Mouse (Mus musculus) thymus, postnatal 0 days (tissue): ENCODE results near the gene Scgb1b27. TPM values are rescaled to one million over a fixed set of nuclear protein-coding genes. Genes with fewer than 3 reads are reported as not detected.
"Not testable (repeated sequence)": the region's sequence is repeated elsewhere in the genome, so short reads cannot be mapped to it uniquely, and the experiment has no call there.

ENCODE experiments used
- DNase-seq: peaks from one replicate; pipeline ENCODE4 v3.0.0-alpha.2; 2015; ENCODE audit warnings: low spot score
- polyA plus RNA-seq: library from polyadenylated mRNA; unstranded; fragments of >200 nt; fragmentation: Nextera tagmentation; extraction: Ambion mirVana; gene quantifications from 2 replicates; pipeline ENCODE4 v1.2.1, GENCODE M21; 2015

Scgb1b27 gene
- polyA plus RNA-seq = 0.39 TPM in 1 of 2 replicates, not detected in the other

DNA sequence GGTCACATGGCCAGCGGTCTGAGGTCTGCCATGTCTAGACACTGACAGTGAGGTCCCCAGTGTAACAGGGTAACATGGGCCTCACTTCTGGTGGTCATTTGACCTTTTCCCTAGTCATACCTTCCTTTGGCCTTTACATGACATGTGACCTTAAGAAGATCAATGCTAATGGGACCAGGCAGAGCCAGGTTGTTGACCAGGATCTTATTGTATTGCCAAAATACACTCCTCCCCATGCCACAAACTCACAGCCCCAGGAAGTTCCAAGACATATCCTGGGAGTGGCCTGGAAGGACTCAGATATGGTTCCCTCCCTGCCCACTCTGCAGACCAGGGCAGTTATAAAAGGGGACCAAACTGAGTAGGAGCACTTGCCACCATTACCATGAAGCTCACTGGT lies at the start of gene Scgb1b27:
Gene Scgb1b27, plus strand, starts transcription at position 301 of the 400 bp plus-strand sequence.
- not testable (repeated sequence) for DNase-seq

- DNase-seq = not testable (repeated sequence)
Measured at GRCm38 (mm10) chr7:33982281-33982680, 39.0 kb upstream of the Scgb1b27 start.

DNA sequence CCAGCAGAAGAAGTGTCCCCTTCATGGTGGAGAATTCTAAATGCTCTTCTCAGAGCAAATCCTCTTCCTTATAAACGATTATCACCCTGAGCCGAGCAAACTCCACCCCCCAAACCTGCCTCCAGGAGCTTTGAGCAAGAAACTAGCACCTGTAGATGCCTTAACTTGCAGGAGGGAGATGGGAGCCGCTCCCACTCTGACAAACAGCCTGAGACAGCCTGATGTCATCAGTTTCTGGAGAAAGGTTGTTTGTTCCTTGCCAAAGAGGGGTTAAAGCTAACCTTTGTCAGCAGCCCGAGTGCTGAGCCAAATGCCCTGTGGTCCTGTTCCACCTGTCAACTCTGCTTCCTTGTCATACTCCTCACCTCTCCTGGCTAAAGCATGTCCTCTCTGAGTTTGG lies 7.4 kb upstream of the Scgb1b27 start, which contains the start of gene Scgb2b27:
Gene Scgb2b27, minus strand, starts transcription at position 101 of the 400 bp plus-strand sequence.
- no peak for DNase-seq

GRCm38 (mm10) chr7:34025641-34026040 lies 4.4 kb downstream of the Scgb1b27 start:
- no peak for DNase-seq

DNA sequence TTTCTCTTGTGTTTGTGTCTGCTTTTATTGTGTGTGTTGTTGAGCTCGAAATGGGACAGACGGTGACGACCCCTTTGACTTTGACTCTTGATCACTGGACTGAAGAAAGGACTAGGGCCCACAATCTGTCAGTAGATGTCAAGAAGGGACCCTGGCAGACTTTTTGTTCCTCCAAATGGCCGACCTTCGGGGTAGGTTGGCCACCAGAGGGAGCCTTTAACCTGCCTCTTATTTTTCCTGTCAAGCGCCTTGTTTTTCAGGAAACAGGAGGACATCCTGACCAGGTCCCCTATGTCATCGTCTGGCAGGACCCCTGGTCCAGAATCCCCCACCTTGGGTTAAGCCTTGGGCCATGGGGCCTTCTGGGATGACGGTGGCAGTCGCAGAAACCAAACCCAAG lies 5.9 kb downstream of the Scgb1b27 start:
- not testable (repeated sequence) for DNase-seq

DNA sequence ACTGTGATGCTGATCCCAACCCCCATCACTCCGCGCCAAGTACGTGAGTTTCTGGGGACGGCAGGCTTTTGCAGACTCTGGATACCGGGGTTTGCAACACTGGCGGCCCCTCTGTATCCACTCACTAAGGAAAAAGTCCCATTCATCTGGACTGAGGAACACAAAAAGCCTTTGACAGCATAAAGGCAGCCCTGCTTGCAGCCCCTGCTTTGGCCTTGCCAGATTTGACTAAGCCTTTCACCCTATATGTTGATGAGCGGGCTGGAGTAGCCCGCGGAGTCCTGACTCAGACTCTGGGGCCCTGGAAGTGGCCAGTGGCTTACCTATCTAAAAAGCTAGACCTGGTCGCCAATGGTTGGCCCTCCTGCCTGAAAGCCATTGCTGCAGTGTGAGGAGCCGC lies 8.7 kb downstream of the Scgb1b27 start:
- no peak for DNase-seq

DNA sequence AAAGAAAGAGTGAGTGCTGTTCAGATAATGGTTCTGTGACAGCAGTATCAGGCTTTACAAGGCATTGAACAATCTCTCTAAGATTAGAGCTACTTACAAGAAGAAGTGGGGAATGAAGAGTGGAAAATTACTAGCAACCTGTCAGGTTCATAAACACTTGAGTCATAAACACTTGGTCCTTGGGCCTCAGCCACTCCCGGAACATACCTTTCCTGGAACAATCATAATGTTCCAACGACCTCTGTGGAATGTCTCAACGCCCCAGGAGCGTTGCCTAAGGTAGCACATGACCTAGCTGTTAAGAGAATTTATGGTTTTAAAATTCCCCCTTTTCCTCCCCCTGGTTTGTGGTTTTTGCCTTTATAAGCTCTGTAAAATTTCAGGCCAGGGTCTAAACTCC lies 13.3 kb downstream of the Scgb1b27 start:
- not testable (repeated sequence) for DNase-seq

- not testable (repeated sequence) for DNase-seq
Measured at GRCm38 (mm10) chr7:34036076-34036815, 15.0 kb downstream of the Scgb1b27 start.

DNA sequence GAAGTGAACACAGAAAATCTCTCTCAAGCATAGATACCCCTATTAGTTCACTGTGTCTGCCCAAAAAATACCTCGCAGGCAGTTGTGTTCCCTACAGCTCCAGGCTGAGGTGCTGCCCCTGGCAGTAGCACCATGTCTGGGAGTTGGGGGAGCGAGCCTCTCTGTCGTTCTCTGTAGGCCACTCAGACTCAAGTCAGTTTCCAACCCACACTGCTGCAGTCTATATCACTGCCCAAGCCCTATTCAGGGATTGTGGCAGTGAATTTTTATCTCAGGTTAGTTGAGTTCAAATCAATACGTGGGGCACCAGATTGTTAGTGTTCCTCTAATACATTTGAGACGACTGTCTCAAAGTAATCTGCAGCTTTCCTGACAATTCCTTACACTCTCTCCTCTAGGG lies 46.8 kb downstream of the Scgb1b27 start:
- DNase-seq = not testable (repeated sequence)

Other genes with a start within 250 kb of the Scgb1b27 start
- not detected in 2 replicates for gene Scgb2b26, start 76.4 kb upstream of the Scgb1b27 start, polyA plus RNA-seq
- not detected in 2 replicates for gene Scgb2b27, start 7.5 kb upstream of the Scgb1b27 start, polyA plus RNA-seq
- gene Scgb1b30, start 73.9 kb downstream of the Scgb1b27 start, polyA plus RNA-seq = not detected in 2 replicates
- gene Wtip, start 111.8 kb downstream of the Scgb1b27 start, polyA plus RNA-seq = 0.53 and 1.0 TPM in 2 replicates
- gene Uba2, start 148.1 kb downstream of the Scgb1b27 start, polyA plus RNA-seq = 191 and 193 TPM in 2 replicates
- 54.2 and 62.3 TPM in 2 replicates for gene Pdcd2l, start 175.2 kb downstream of the Scgb1b27 start, polyA plus RNA-seq
- 232 and 238 TPM in 2 replicates for gene Gpi1, start 208.9 kb downstream of the Scgb1b27 start, polyA plus RNA-seq
- not detected in 2 replicates for gene Gm6096, start 229.6 kb downstream of the Scgb1b27 start, polyA plus RNA-seq